Mouse (Mus musculus) adrenal gland (tissue): ENCODE results near the gene Baiap2l1.

Source experiments
- intact Hi-C: fragments of 180-260 bp; cut with DNase I; formaldehyde crosslinking; loops from one replicate; pipeline ENCODE4 v1.15.1; 2025

The Baiap2l1 gene

DNA sequence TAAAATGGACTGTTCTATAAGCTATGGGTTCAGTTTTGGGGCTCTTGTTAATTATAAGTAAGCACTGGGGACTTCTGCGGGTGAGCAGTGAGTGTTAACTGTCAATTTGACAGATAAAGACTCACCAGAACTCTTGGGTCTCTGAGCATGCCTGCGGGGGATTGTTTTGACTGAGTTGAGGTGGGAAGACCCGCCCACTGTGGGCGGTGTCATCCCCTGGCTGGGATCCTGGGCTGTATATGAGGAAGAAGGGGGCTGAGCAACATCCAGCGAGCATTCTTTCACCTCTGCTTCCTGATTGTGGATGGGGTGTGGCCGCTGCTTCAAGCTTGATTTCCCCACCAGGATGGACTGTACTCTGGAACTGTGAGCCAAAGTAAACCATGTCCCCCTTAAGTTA lies 123.7 kb downstream of the Baiap2l1 start:
- intact Hi-C loops: loop anchor here (10.0 kb wide), 1 partner anchor 501 kb away; no protein-coding TSS in a partner anchor

DNA sequence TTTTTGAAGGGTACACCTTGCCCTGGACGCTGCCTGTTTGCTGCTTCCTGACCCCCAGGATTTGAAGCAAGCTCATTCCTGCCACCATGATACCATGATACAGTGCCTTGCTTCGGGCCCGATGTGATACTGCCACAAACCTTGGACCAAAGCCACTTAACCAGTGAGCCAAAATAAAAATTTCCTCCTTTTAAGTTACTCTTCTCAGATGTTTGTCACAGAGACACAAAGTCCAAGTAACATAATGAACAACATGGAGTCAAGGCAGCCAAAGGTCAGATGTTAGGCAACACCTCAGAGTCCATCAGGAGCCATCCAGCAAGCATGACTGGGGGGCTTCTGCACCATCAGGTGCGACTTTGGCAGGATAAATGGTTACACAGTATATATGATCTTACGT lies 125.4 kb downstream of the Baiap2l1 start:
- intact Hi-C loops: loop anchor here (10.0 kb wide), 1 partner anchor 502 kb away; no protein-coding TSS in a partner anchor

- intact Hi-C loops: loop anchor here (10.0 kb wide), 1 partner anchor 503 kb away; no protein-coding TSS in a partner anchor
Measured at GRCm38 (mm10) chr5:144231410-144231809, 126.5 kb downstream of the Baiap2l1 start.

DNA sequence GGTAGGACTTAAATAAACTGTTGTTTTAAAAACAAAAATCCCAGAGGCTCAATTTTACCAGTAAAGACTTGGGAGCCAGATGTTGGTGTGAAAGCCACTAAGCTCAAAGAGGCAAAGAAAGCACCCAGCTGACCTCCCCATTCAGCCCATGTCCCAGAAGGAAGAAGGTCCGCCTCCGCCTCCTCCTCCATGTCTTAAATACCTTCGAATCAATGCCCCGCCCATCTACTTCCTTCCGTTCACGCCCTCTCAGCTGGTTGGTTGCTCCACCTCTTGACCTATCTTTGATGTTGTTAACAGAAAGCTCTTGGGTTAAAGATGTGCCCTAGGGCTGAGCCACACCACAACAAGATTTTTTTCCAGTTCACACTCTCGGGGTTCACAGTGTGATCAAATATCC lies 127.7 kb downstream of the Baiap2l1 start:
- intact Hi-C loops: loop anchor here (10.0 kb wide), 1 partner anchor 505 kb away; no protein-coding TSS in a partner anchor

DNA sequence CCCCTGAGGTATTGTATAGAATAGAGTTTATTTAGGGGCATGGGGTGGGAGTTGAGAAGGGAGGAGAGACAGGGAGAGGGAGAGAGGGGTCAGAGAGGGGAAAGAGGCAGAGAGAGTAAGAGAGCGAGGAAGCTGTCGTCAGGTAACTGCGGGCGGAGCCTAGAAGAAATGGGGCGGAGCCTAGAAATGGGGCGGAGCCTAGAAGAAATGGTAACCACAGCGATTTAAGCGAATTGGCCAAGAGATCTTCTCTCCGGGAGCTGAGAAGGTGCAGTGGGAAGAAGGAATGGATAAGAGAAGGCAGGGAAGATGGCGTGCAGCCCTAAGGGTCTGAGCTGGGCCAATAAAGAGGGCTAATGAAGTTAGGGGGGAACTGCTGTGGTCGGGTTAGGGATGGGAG lies 131.7 kb downstream of the Baiap2l1 start:
- intact Hi-C loops: no loop called here

DNA sequence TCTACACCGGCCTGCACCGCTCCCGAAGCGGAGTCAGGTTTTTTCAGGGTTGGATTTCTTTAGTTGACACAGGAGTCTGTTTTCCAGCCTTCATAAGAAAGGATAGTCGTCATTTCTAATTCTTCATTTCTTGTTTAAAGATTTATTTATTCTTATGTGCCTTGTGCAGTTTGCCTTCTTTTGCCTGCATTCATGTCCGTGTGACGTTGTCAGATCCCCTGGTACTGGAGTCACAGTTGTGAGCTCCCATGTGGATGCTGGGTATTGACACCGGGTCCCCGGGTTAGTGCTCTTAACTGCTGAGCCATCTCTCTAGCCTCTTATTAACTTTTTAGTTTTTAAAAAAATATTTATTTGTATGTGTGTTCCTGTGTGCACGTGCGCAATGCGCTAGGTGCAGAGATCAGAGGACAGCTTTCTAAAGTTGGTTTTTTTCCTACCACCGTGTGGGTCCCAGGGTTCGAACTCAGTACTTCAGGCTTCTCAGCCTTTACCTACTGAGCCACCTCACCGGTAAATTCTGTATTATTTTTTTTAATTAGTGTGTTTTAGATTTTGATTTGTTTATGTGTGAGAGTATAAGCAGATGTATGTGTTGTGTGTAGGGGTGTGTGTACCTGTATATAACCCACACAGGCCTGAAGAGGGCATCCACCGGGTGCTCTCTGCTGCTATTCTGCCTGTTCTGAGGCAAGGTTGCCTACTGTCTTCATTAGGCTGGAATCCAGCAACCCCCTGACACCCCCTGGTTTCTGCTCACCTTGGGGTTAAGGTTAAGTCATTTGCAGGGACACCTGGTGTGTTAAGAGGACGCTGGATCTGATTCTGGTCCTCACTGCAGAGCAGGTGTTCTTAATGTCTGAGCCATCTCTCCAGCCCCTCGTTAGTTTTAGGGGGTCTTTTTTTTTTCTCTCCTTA lies 133.8 kb downstream of the Baiap2l1 start:
- intact Hi-C loops: loop anchor here (2.0 kb wide), 1 partner anchor 31 kb away; no protein-coding TSS in a partner anchor

DNA sequence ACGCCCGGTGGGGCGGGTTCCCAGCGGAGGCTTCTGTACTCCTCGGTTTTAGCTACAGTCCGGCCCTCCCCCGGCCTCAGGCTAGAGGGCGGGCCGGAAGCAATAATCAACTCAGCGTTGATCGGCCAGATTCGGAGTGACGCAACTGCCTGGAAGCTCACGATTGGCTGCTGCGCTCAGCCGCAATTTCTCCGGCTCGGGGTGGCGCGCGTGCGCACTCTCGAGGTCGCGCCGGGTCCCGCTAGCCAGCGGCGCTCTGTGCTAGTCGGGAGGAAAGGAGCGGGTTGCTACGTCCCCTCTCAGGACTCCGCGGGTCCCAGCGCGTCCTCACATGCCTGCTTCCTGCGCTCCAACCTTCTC lies 134.4 kb downstream of the Baiap2l1 start, which contains the start of gene Tecpr1:
TSS of gene Tecpr1 (minus strand) at position 113 of the 360 bp plus-strand sequence.
- intact Hi-C loops: no loop called here

GRCm38 (mm10) chr5:144222811-144223502 lies 135.0 kb downstream of the Baiap2l1 start:
- intact Hi-C loops: no loop called here

DNA sequence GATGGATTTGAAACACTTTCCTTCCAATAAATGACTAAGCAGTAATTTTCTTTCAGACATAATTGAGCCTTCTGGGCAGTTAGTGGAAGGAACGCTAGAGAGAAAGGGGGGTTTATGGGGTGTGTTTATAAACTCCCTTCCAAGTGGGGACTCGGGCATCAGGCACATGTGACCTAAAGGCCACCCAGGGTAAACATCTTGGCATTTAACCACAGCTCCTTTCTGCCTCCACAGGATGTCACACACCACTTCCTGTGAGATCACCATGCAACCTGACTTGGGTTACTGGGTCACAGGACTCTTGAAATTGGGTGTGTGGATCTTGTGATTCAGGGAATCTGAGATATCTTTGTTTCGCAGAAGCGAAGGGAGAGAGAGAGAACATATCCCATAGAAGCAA lies 136.6 kb downstream of the Baiap2l1 start:
- intact Hi-C loops: no loop called here

DNA sequence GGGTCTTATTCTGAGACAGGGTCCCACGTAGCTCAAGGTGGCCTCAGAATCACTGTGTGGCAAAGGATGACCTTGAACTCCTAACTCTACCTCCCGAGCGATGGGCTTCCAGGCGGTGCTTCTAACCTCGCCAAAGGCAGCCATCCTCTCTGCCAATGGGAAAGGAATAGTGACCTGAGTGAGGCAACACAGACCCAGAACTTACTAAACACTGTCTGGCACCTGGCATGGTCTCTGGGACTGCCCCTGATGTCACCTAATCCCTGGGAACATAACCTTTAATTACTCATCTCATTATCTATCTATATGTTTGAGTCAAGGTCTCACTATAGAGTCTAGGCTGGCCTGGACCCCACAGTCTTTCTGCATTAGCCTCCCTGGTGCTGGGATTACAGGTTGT lies 138.0 kb downstream of the Baiap2l1 start:
- intact Hi-C loops: no loop called here

DNA sequence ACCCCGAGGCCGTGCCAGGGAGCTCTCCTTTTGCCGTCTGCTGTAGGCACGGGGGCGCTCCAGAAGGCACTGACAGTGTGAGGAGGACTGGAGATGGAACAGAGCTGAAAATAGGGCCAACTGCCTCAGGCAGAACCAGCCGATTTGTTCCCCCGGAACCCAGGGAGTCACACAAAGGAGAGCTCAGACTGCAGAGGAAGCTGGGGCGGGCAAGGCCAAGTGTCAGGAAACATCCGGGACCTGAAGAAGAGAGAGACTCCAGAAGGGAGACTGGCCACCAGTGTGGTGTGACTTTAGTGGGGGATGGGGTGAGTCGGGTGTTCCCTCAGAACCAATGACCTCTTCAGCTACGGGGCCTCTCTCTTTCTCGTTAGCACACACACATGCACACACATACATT lies 138.6 kb downstream of the Baiap2l1 start:
- intact Hi-C loops: no loop called here

DNA sequence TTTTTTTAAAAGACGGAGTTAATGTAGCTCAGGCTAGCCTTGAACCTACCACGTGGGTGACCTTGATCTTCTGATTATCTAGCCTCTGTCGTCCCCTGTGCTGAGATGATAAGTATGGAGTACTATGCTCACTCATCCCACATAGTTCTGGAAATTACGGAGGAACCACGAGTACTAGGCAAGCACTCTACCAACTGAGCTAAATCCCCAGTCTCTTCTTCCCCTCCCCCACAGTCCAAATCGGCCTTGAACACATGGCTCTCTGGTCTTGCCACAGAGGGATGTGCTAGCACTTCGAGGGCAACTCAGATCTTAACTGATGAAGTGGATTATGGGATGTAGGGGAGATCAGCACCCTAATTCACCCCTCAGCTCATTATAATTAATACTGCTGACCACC lies 139.9 kb downstream of the Baiap2l1 start:
- intact Hi-C loops: no loop called here

GRCm38 (mm10) chr5:144215992-144216391 lies 141.9 kb downstream of the Baiap2l1 start:
- intact Hi-C loops: no loop called here
